Mouse (Mus musculus) midbrain, embryonic 12.5 days (tissue): ENCODE results near the gene Rab3a. TPM values are rescaled to one million over a fixed set of nuclear protein-coding genes. Genes with fewer than 3 reads are reported as not detected.

Experiments
- ATAC-seq: fragments of 200-750 bp; cut with Nextera tagmentation; 2 replicates; pipeline ENCODE4 v1.8.0; 2017; ENCODE audit warnings: low read depth, moderate TSS enrichment, moderate library complexity; ENCODE audit not compliant: low FRiP score
- H3K27ac ChIP-seq: fragments of 300-500 bp; sonication (generic); replicated peaks from 2 replicates; pipeline ENCODE4 v1.5.1; 2016; ENCODE audit warnings: mild to moderate bottlenecking
- H3K27me3 ChIP-seq: fragments of 300-500 bp; sonication (generic); 2 replicates; pipeline ENCODE4 v1.6.1; 2016; ENCODE audit warnings: mild to moderate bottlenecking
- H3K36me3 ChIP-seq: fragments of 300-500 bp; sonication (generic); 2 replicates; pipeline ENCODE4 v1.6.1; 2016
- H3K4me1 ChIP-seq: fragments of 300-500 bp; sonication (generic); 2 replicates; pipeline ENCODE4 v1.6.1; 2016
- H3K4me2 ChIP-seq: fragments of 300-500 bp; sonication (generic); replicated peaks from 2 replicates; pipeline ENCODE4 v1.6.1; 2016; ENCODE audit warnings: mild to moderate bottlenecking, moderate library complexity
- H3K4me3 ChIP-seq: fragments of 300-500 bp; sonication (generic); 2 replicates; pipeline ENCODE4 v1.5.1; 2016; ENCODE audit warnings: mild to moderate bottlenecking
- H3K9ac ChIP-seq: fragments of 300-500 bp; sonication (generic); replicated peaks from 2 replicates; pipeline ENCODE4 v1.6.1; 2016; ENCODE audit warnings: mild to moderate bottlenecking, moderate library complexity
- H3K9me3 ChIP-seq: fragments of 300-500 bp; sonication (generic); 2 replicates; pipeline ENCODE4 v1.6.1; 2016; ENCODE audit warnings: mild to moderate bottlenecking
- WGBS: fragments of 180-500 bp; shearing (Covaris S2); methylation state at CpG from one replicate; pipeline ENCODE4 v1.1.7; 2016; 5-methylcytosine and 5-hydroxymethylcytosine counted together
- polyA plus RNA-seq: library from polyadenylated mRNA; unstranded; fragments of >200 nt; fragmentation: Nextera tagmentation; extraction: Ambion mirVana; gene quantifications from 2 replicates; pipeline ENCODE4 v1.2.1, GENCODE M21; 2016

Rab3a gene
- polyA plus RNA-seq: 98.9 and 102 TPM in 2 replicates

DNA sequence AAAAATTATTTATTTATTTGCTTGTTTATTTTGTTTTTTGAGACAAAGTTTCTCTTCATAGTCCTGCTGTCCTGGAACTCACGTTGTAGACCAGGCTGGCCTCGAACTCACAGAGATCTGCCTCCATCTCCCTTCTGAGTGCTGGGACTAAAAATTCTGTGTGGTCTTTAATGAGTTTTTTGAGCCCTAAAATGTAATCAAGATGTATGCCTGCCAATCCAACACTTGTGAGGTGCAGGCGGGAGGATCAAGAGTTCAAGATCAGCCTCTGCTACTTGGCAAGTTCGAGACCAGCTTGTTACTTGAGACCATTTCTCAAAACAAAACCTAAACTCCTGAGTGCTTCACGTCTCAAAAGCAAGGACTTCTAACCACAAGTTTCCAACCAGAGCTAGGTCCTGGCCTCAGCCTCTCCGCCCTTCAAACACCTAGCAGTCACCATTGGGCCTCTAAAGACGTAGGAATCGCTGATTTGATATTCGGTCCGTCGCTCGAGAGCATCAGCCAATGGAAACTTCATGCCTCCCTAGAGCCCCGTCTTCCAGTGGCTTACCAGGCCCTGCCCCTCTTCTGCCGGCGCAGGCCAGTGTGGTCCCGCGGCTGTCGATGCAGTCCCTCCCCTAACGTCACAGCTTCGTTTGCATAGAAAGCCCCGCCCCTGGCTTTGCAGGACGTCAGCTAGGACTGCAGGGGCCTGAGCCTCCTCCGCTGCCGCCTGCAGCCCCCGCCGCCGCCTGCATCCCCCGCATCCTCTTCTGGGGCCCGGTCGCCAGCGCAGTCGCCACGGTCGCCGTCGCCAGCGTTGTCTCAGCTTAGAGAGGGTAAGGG, at the start of gene Rab3a:
Gene Rab3a (plus strand): TSS at position 637 of the 828 bp plus-strand sequence.
- Histone ChIP-seq H3K9ac (peak within 1 kb of the TSS; percentile 79), H3K27me3 (peaks cover 20% of the 10 kb centered on the region; the same call in 1 of the 2 replicates), H3K4me1 (peaks cover 19% of the 10 kb centered on the region), H3K36me3 (peaks cover 20% of the 10 kb centered on the region), H3K4me2 (peak within 1 kb of the TSS; percentile 89), H3K9me3 (no peaks in the 10 kb centered on the region), H3K27ac (peak within 1 kb of the TSS; percentile 85), H3K4me3 (peak within 1 kb of the TSS; percentile 68)
- WGBS: 8% methylated on average over 37 of the region's 37 CpGs
- peak; percentile 98 for ATAC-seq

GRCm38 (mm10) chr8:70708281-70708680, 46.2 kb upstream of the Rab3a start:
- no peak overlapping the region for H3K9ac ChIP-seq
- 0 out of 2 replicates have a peak, but pooled peaks cover 5% of the 10 kb centered on the region for H3K36me3 ChIP-seq
- H3K4me2 ChIP-seq: no peak overlapping the region
- H3K4me3 ChIP-seq: no peak overlapping the region
- 0 out of 2 replicates have a peak, but pooled peaks cover 3% of the 10 kb centered on the region for H3K27me3 ChIP-seq
- 92% methylated on average over 14 of the region's 14 CpGs for WGBS
- H3K4me1 ChIP-seq: peaks cover 3% of the 10 kb centered on the region; the same call in 1 of the 2 replicates
- H3K9me3 ChIP-seq: no peaks in the 10 kb centered on the region
- H3K27ac ChIP-seq: no peak overlapping the region
- ATAC-seq: no peak

DNA sequence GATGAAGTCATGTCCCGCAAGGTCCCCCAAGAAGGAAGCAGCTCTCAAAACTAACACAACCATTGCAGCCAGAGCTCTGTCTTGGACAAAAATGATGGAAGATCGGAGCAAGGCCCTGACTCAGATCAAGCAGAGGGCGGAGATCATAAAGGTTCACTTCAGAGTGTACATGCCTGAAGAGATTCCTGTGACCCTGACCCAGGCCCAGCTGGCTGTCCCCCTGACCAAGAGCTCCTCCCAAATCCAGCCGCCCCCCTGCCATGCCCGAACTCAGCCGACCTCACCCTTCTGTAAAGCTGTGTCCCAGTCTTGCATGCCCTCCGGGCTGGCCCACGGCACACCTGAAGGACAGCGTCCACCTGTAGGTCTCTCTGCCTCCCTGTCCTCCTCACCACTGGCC, 44.7 kb upstream of the Rab3a start:
- Histone ChIP-seq H3K36me3 (no peaks in the 10 kb centered on the region), H3K9ac (no peak overlapping the region)
- WGBS: 93% methylated on average over 9 of the region's 9 CpGs

GRCm38 (mm10) chr8:70710296-70710695, 44.2 kb upstream of the Rab3a start:
- Histone ChIP-seq H3K9me3 (no peaks in the 10 kb centered on the region), H3K4me2 (no peak overlapping the region), H3K36me3 (no peaks in the 10 kb centered on the region), H3K4me1 (no peaks in the 10 kb centered on the region), H3K4me3 (no peak overlapping the region), H3K27me3 (0 out of 2 replicates have a peak, but pooled peaks cover 5% of the 10 kb centered on the region), H3K27ac (no peak overlapping the region), H3K9ac (no peak overlapping the region)
- WGBS: 91% methylated on average over 1 of the region's 1 CpGs
- ATAC-seq: no peak

More for the DNA sequence above, 44.7 kb upstream of the Rab3a start:
- 0 out of 2 replicates have a peak, but pooled peaks cover 5% of the 10 kb centered on the region for H3K27me3 ChIP-seq
- no peaks in the 10 kb centered on the region for H3K9me3 ChIP-seq
- H3K4me2 ChIP-seq: no peak overlapping the region
- H3K4me3 ChIP-seq: no peak overlapping the region
- no peaks in the 10 kb centered on the region for H3K4me1 ChIP-seq
- ATAC-seq: no peak
- H3K27ac ChIP-seq: no peak overlapping the region

- no peak overlapping the region for H3K4me3 ChIP-seq
- H3K27ac ChIP-seq: no peak overlapping the region
- no peaks in the 10 kb centered on the region for H3K9me3 ChIP-seq
- no peaks in the 10 kb centered on the region for H3K4me1 ChIP-seq
- H3K36me3 ChIP-seq: no peaks in the 10 kb centered on the region
- no peak for ATAC-seq
- WGBS: 88% methylated on average over 11 of the region's 11 CpGs
- no peak overlapping the region for H3K9ac ChIP-seq
- H3K27me3 ChIP-seq: 0 out of 2 replicates have a peak, but pooled peaks cover 5% of the 10 kb centered on the region
- no peak overlapping the region for H3K4me2 ChIP-seq
Measured at GRCm38 (mm10) chr8:70711041-70711440, 43.4 kb upstream of the Rab3a start.

GRCm38 (mm10) chr8:70713991-70714390, 40.5 kb upstream of the Rab3a start:
- peaks cover 16% of the 10 kb centered on the region for H3K27me3 ChIP-seq
- H3K4me2 ChIP-seq: no peak overlapping the region
- 86% methylated on average over 7 of the region's 7 CpGs for WGBS
- H3K9me3 ChIP-seq: no peaks in the 10 kb centered on the region
- ATAC-seq: no peak
- no peak overlapping the region for H3K27ac ChIP-seq
- no peaks in the 10 kb centered on the region for H3K36me3 ChIP-seq
- H3K9ac ChIP-seq: no peak overlapping the region
- H3K4me3 ChIP-seq: no peak overlapping the region
- H3K4me1 ChIP-seq: 0 out of 2 replicates have a peak, but pooled peaks cover 3% of the 10 kb centered on the region

- Histone ChIP-seq H3K36me3 (no peaks in the 10 kb centered on the region), H3K27ac (no peak overlapping the region), H3K4me2 (no peak overlapping the region), H3K4me3 (no peak overlapping the region), H3K9me3 (no peaks in the 10 kb centered on the region), H3K4me1 (0 out of 2 replicates have a peak, but pooled peaks cover 3% of the 10 kb centered on the region), H3K9ac (no peak overlapping the region), H3K27me3 (peaks cover 21% of the 10 kb centered on the region)
- no peak for ATAC-seq
- WGBS: 76% methylated on average over 2 of the region's 2 CpGs
Measured at GRCm38 (mm10) chr8:70715086-70715485, 39.4 kb upstream of the Rab3a start.

GRCm38 (mm10) chr8:70716521-70717400, 37.7 kb upstream of the Rab3a start:
- H3K36me3 ChIP-seq: no peaks in the 10 kb centered on the region
- peaks cover 22% of the 10 kb centered on the region for H3K27me3 ChIP-seq
- no peak overlapping the region for H3K27ac ChIP-seq
- 87% methylated on average over 40 of the region's 40 CpGs for WGBS
- H3K9me3 ChIP-seq: no peaks in the 10 kb centered on the region
- H3K4me1 ChIP-seq: 0 out of 2 replicates have a peak, but pooled peaks cover 3% of the 10 kb centered on the region
- H3K4me2 ChIP-seq: no peak overlapping the region
- no peak overlapping the region for H3K9ac ChIP-seq
- no peak overlapping the region for H3K4me3 ChIP-seq
- no peak for ATAC-seq

GRCm38 (mm10) chr8:70718297-70718696, 36.2 kb upstream of the Rab3a start, which contains the start of gene Gm3336:
TSS of gene Gm3336 (plus strand) at chr8:70718543.
- H3K9ac ChIP-seq: no peak within 1 kb of the TSS
- ATAC-seq: no peak; the same call in 1 of the 2 replicates
- H3K4me2 ChIP-seq: no peak within 1 kb of the TSS
- no peak within 1 kb of the TSS for H3K4me3 ChIP-seq
- H3K9me3 ChIP-seq: no peaks in the 10 kb centered on the region
- H3K4me1 ChIP-seq: 0 out of 2 replicates have a peak, but pooled peaks cover 3% of the 10 kb centered on the region
- WGBS: 3% methylated on average over 19 of the region's 19 CpGs
- H3K27ac ChIP-seq: no peak within 1 kb of the TSS
- H3K27me3 ChIP-seq: peaks cover 18% of the 10 kb centered on the region
- H3K36me3 ChIP-seq: no peaks in the 10 kb centered on the region

- 70% methylated on average over 9 of the region's 9 CpGs for WGBS
- peaks cover 17% of the 10 kb centered on the region for H3K27me3 ChIP-seq
- 0 out of 2 replicates have a peak, but pooled peaks cover 3% of the 10 kb centered on the region for H3K4me1 ChIP-seq
- H3K9me3 ChIP-seq: no peaks in the 10 kb centered on the region
- no peak overlapping the region for H3K27ac ChIP-seq
- ATAC-seq: no peak
- H3K4me3 ChIP-seq: no peak overlapping the region
- no peak overlapping the region for H3K9ac ChIP-seq
- no peak overlapping the region for H3K4me2 ChIP-seq
- H3K36me3 ChIP-seq: no peaks in the 10 kb centered on the region
Measured at GRCm38 (mm10) chr8:70719796-70720270, 34.6 kb upstream of the Rab3a start.

GRCm38 (mm10) chr8:70720739-70721138, 33.7 kb upstream of the Rab3a start:
- WGBS: 5% methylated on average over 3 of the region's 3 CpGs
- H3K4me3 ChIP-seq: no peak overlapping the region
- H3K9me3 ChIP-seq: no peaks in the 10 kb centered on the region
- no peak overlapping the region for H3K4me2 ChIP-seq
- H3K27me3 ChIP-seq: peaks cover 17% of the 10 kb centered on the region
- H3K27ac ChIP-seq: no peak overlapping the region
- no peak overlapping the region for H3K9ac ChIP-seq
- ATAC-seq: no peak; the same call in 1 of the 2 replicates
- H3K36me3 ChIP-seq: no peaks in the 10 kb centered on the region
- 0 out of 2 replicates have a peak, but pooled peaks cover 3% of the 10 kb centered on the region for H3K4me1 ChIP-seq
